Comparison of ENCODE assay signal across 22 mouse cellular contexts in the genomic region with DNA sequence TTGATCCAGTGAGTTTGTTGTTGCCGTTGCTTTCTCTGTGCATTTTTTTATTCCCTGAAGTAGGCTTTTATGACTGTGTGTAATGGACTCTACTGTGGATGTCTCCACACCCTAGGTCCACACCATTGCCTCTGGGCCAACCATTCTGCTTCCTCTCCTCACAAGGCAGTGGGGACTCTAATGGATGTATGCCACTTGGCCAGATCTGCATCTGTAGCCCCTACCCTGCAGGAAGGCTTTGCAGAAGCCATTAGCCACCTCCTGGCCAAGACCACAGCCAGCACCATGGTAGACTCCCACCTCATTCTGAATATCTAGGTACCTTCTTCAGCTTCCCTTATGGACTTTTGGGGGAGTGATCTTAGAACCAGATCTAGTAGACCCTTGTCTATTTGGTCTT. TPM values are rescaled to one million over a fixed set of nuclear protein-coding genes. Genes with fewer than 3 reads are reported as not detected.
A peak's percentile ranks its signal among the peaks of the same experiment; 100 is the strongest.
DNase-seq lines count a peak whose midpoint lies in the region; ATAC-seq and TF ChIP-seq lines count a peak whose summit lies in the region.
"Had no signal": no experiment of that assay in that cellular context is flagged by ENCODE, and none has a peak within 500 bp of the region (broad histone marks: within the 10 kb centered on the region; RNA-seq: fewer than 3 reads in every experiment).

No protein-coding gene starts in this region.

- peak; percentile 62 for TF ChIP-seq POLR2A in embryonic fibroblast, embryonic 13.5 days (IDR thresholded peaks at IDR 0.05; ENCODE audit: low read depth, low read length)

- no peak overlapping the region for H3K4me2 ChIP-seq in intestine, embryonic 15.5 days (replicated peaks)
- no peak overlapping the region for H3K4me2 ChIP-seq in intestine, postnatal 0 days (replicated peaks; ENCODE audit: low read depth)
- no peak overlapping the region for H3K4me2 ChIP-seq in lung, postnatal 0 days (replicated peaks; ENCODE audit: low read depth, low read length)
- no peak overlapping the region for H3K4me2 ChIP-seq in stomach, postnatal 0 days (replicated peaks; ENCODE audit: low read depth)
- H3K4me2 ChIP-seq: embryonic facial prominence, embryonic 12.5 days; forebrain, embryonic 12.5 days had no signal

- TF ChIP-seq CTCF in intestine, postnatal 0 days (IDR thresholded peaks at IDR 0.05; ENCODE audit: low read depth), result no peak
- no peak for TF ChIP-seq CTCF in lung, postnatal 0 days (IDR thresholded peaks at IDR 0.05)
- no peak for TF ChIP-seq CTCF in embryonic fibroblast, embryonic 13.5 days (IDR thresholded peaks at IDR 0.05; ENCODE audit: borderline replicate concordance, insufficient read depth, low read length)
- no peak for TF ChIP-seq CTCF in stomach, postnatal 0 days (IDR thresholded peaks at IDR 0.05; ENCODE audit: low read depth)

- no peak overlapping the region for H3K4me3 ChIP-seq in intestine, embryonic 15.5 days (replicated peaks)
- H3K4me3 ChIP-seq in intestine, postnatal 0 days (ENCODE audit: low read depth, low read length), result no peak overlapping the region
- no peak overlapping the region for H3K4me3 ChIP-seq in lung, postnatal 0 days (ENCODE audit: low read depth, low read length)
- no peak overlapping the region for H3K4me3 ChIP-seq in embryonic fibroblast, embryonic 13.5 days (ENCODE audit: insufficient read depth, low read length)
- no peak overlapping the region for H3K4me3 ChIP-seq in stomach, postnatal 0 days (ENCODE audit: low read depth, low read length)
- H3K4me3 ChIP-seq: embryonic facial prominence, embryonic 10.5 days; embryonic facial prominence, embryonic 12.5 days; erythroblast, embryonic 14.5 days; forebrain, embryonic 10.5 days; forebrain, embryonic 12.5 days had no signal

- H3K36me3 ChIP-seq in intestine, embryonic 15.5 days, result peaks cover 27% of the 10 kb centered on the region
- H3K36me3 ChIP-seq in intestine, postnatal 0 days (ENCODE audit: control insufficient read depth, insufficient read depth), result peaks cover 12% of the 10 kb centered on the region; the same call in 1 of the 2 replicates
- H3K36me3 ChIP-seq in lung, postnatal 0 days (ENCODE audit: insufficient read depth, low read length), result peaks cover 14% of the 10 kb centered on the region; the same call in 1 of the 2 replicates
- peaks cover 4% of the 10 kb centered on the region; the same call in 1 of the 2 replicates for H3K36me3 ChIP-seq in stomach, postnatal 0 days (ENCODE audit: control insufficient read depth, insufficient read depth, low read length)
- H3K36me3 ChIP-seq: forebrain, embryonic 10.5 days; forebrain, embryonic 12.5 days had no signal

- no peaks in the 10 kb centered on the region for H3K9me3 ChIP-seq in intestine, embryonic 15.5 days
- no peaks in the 10 kb centered on the region for H3K9me3 ChIP-seq in intestine, postnatal 0 days (ENCODE audit: control insufficient read depth)
- no peaks in the 10 kb centered on the region for H3K9me3 ChIP-seq in lung, postnatal 0 days (ENCODE audit: low read length)
- no peaks in the 10 kb centered on the region for H3K9me3 ChIP-seq in stomach, postnatal 0 days (ENCODE audit: control insufficient read depth, low read length)
- H3K9me3 ChIP-seq: embryonic facial prominence, embryonic 10.5 days; forebrain, embryonic 10.5 days; forebrain, embryonic 12.5 days had no signal

- no peak for ATAC-seq in intestine, embryonic 15.5 days
- ATAC-seq in intestine, postnatal 0 days, result no peak
- peak; percentile 13; the same call in 1 of the 2 replicates for ATAC-seq in lung, postnatal 0 days
- ATAC-seq in stomach, postnatal 0 days (ENCODE audit: low FRiP score, low TSS enrichment), result no peak
- ATAC-seq: forebrain, embryonic 14.5 days; forebrain, embryonic 16.5 days had no signal

- H3K27ac ChIP-seq in intestine, embryonic 15.5 days, result 0 out of 2 replicates have a peak overlapping the region, but pooled peaks have one; percentile 11
- no peak overlapping the region for H3K27ac ChIP-seq in intestine, postnatal 0 days (ENCODE audit: low read depth, low read length)
- H3K27ac ChIP-seq in lung, postnatal 0 days (ENCODE audit: low read length), result no peak overlapping the region
- H3K27ac ChIP-seq in embryonic fibroblast, embryonic 13.5 days (ENCODE audit: insufficient read depth, low read length), result 0 out of 2 replicates have a peak overlapping the region, but pooled peaks have one; percentile 17
- H3K27ac ChIP-seq in stomach, postnatal 0 days (replicated peaks), result 0 out of 2 replicates have a peak overlapping the region, but pooled peaks have one; percentile 13
- H3K27ac ChIP-seq: embryonic facial prominence, embryonic 10.5 days; embryonic facial prominence, embryonic 12.5 days; forebrain, embryonic 10.5 days; forebrain, embryonic 12.5 days had no signal

- intact Hi-C loops in gastrocnemius, postnatal 14 days (cut with DNase I; ENCODE audit: low total_unique reads), result no loop called here

- no peak overlapping the region for H3K9ac ChIP-seq in intestine, embryonic 15.5 days
- no peak overlapping the region for H3K9ac ChIP-seq in intestine, postnatal 0 days (ENCODE audit: low read depth, low read length)
- H3K9ac ChIP-seq in lung, postnatal 0 days (replicated peaks; ENCODE audit: low read depth), result no peak overlapping the region
- no peak overlapping the region for H3K9ac ChIP-seq in stomach, postnatal 0 days (ENCODE audit: low read length)
- H3K9ac ChIP-seq: embryonic facial prominence, embryonic 12.5 days; forebrain, embryonic 12.5 days had no signal

- no peaks in the 10 kb centered on the region for H3K4me1 ChIP-seq in intestine, embryonic 15.5 days (replicated peaks)
- H3K4me1 ChIP-seq in intestine, postnatal 0 days (replicated peaks; ENCODE audit: control insufficient read depth, insufficient read depth, low read length), result no peaks in the 10 kb centered on the region
- H3K4me1 ChIP-seq in lung, postnatal 0 days (ENCODE audit: insufficient read depth, low read depth, low read length), result no peaks in the 10 kb centered on the region
- H3K4me1 ChIP-seq in embryonic fibroblast, embryonic 13.5 days (ENCODE audit: control insufficient read depth, insufficient read depth, low read length), result no peaks in the 10 kb centered on the region
- no peaks in the 10 kb centered on the region for H3K4me1 ChIP-seq in stomach, postnatal 0 days (replicated peaks; ENCODE audit: control insufficient read depth, insufficient read depth)
- H3K4me1 ChIP-seq: embryonic facial prominence, embryonic 10.5 days; embryonic facial prominence, embryonic 12.5 days; forebrain, embryonic 10.5 days; forebrain, embryonic 12.5 days had no signal

- 91% methylated on average over 1 of the region's 1 CpGs for WGBS in intestine, embryonic 15.5 days
- 83% methylated on average over 1 of the region's 1 CpGs for WGBS in intestine, postnatal 0 days
- WGBS in lung, postnatal 0 days, result 92% methylated on average over 1 of the region's 1 CpGs
- WGBS in stomach, postnatal 0 days, result 83% methylated on average over 1 of the region's 1 CpGs

- H3K27me3 ChIP-seq in intestine, embryonic 15.5 days (replicated peaks), result no peaks in the 10 kb centered on the region
- no peaks in the 10 kb centered on the region for H3K27me3 ChIP-seq in intestine, postnatal 0 days (replicated peaks; ENCODE audit: control insufficient read depth, insufficient read depth, low read length)
- no peaks in the 10 kb centered on the region for H3K27me3 ChIP-seq in lung, postnatal 0 days (replicated peaks; ENCODE audit: insufficient read depth, low read length)
- H3K27me3 ChIP-seq in stomach, postnatal 0 days (ENCODE audit: control insufficient read depth, insufficient read depth, low read length), result no peaks in the 10 kb centered on the region
- H3K27me3 ChIP-seq: embryonic facial prominence, embryonic 12.5 days; forebrain, embryonic 12.5 days had no signal

- no peak for TF ChIP-seq EP300 in lung, postnatal 0 days (IDR thresholded peaks at IDR 0.05)
- no peak for TF ChIP-seq EP300 in stomach, postnatal 0 days (optimal IDR thresholded peaks at IDR 0.05)

- DNase-seq in lung, postnatal 0 days (ENCODE audit: low spot score), result no peak
- no peak for DNase-seq in lung, postnatal 25 days (ENCODE audit: low spot score)
- no peak for DNase-seq in stomach, postnatal 0 days (ENCODE audit: low spot score)
- no peak for DNase-seq in natural killer cell, adult 2 months (ENCODE audit: low spot score in 2 of 2)
- no peak for DNase-seq in gastrocnemius, postnatal 14 days
- DNase-seq: adrenal gland, adult 8-10 months; adrenal gland, postnatal 14 days; cerebellum, adult 11-12 months; cerebellum, adult 2 months; cerebellum, adult 9-10 months; cerebellum, postnatal 25 days had no signal

RNA-seq across cellular contexts. Expression of gene Col6a1, which starts 18.4 kb away (rescaled TPM):
- polyA plus RNA-seq in intestine, embryonic 15.5 days (2015; fragmentation: Nextera tagmentation; extraction: Ambion mirVana), result 317 and 323 TPM in 2 replicates
- 112 and 113 TPM in 2 replicates for polyA plus RNA-seq in intestine, postnatal 0 days (2015; fragmentation: Nextera tagmentation; extraction: Ambion mirVana)
- 344 and 387 TPM in 2 replicates for polyA plus RNA-seq in lung, postnatal 0 days (2015; fragmentation: Nextera tagmentation; extraction: Ambion mirVana)
- polyA plus RNA-seq in embryonic fibroblast, embryonic 13.5 days (2011; ENCODE audit: insufficient read length, low read depth, missing spikeins), result 768 and 923 TPM in 2 replicates
- polyA plus RNA-seq in stomach, postnatal 0 days (2015; fragmentation: Nextera tagmentation; extraction: Ambion mirVana), result 169 and 175 TPM in 2 replicates
- total RNA-seq in gastrocnemius, postnatal 14 days (2021), result 100 to 1,000 TPM; 223 to 260 TPM
- total RNA-seq: MEL had no signal
- polyA plus RNA-seq: erythroblast, embryonic 14.5 days had no signal

Comparison
In these comparisons a context has a peak if more than half of its experiments do, and no peak if none do; other contexts are left out.
1. H3K27ac ChIP-seq: peak in intestine, embryonic 15.5 days (single experiment), embryonic fibroblast, embryonic 13.5 days (single experiment) and stomach, postnatal 0 days (single experiment); none in intestine, postnatal 0 days (single experiment) and lung, postnatal 0 days (single experiment).